Mouse (Mus musculus) hindbrain, embryonic 16.5 days (tissue): ENCODE results near the gene Gm49378. TPM values are rescaled to one million over a fixed set of nuclear protein-coding genes. Genes with fewer than 3 reads are reported as not detected.
A peak's percentile ranks its signal among the peaks of the same experiment; 100 is the strongest.

Experiments
- ATAC-seq: fragments of 200-750 bp; cut with Nextera tagmentation; 2 replicates; pipeline ENCODE4 v1.8.0; 2017; ENCODE audit warnings: moderate TSS enrichment, moderate library complexity
- H3K27ac ChIP-seq: fragments of 300-500 bp; sonication (generic); 2 replicates; pipeline ENCODE4 v1.5.1; 2014; ENCODE audit warnings: low read depth, mild to moderate bottlenecking, control low read depth, low read length, moderate library complexity
- H3K27me3 ChIP-seq: fragments of 300-500 bp; sonication (generic); replicated peaks from 2 replicates; pipeline ENCODE4 v1.6.1; 2014; ENCODE audit warnings: low read length; ENCODE audit not compliant: control insufficient read depth, insufficient read depth
- H3K36me3 ChIP-seq: fragments of 300-500 bp; sonication (generic); 2 replicates; pipeline ENCODE4 v1.6.1; 2014; ENCODE audit warnings: mild to moderate bottlenecking, low read length, moderate library complexity, mixed read lengths; ENCODE audit not compliant: control insufficient read depth, insufficient read depth
- H3K4me1 ChIP-seq: fragments of 300-500 bp; sonication (generic); 2 replicates; pipeline ENCODE4 v1.6.1; 2014; ENCODE audit warnings: low read depth, low read length; ENCODE audit not compliant: control insufficient read depth, insufficient read depth
- H3K4me2 ChIP-seq: fragments of 300-500 bp; sonication (generic); 2 replicates; pipeline ENCODE4 v1.6.1; 2014; ENCODE audit warnings: mild to moderate bottlenecking, low read length, control low read depth, moderate library complexity
- H3K4me3 ChIP-seq: fragments of 300-500 bp; sonication (generic); 2 replicates; pipeline ENCODE4 v1.5.1; 2014; ENCODE audit warnings: mild to moderate bottlenecking, low read length, control low read depth, moderate library complexity
- H3K9ac ChIP-seq: fragments of 300-500 bp; sonication (generic); 2 replicates; pipeline ENCODE4 v1.6.1; 2014; ENCODE audit warnings: low read depth, mild to moderate bottlenecking, control low read depth, low read length, moderate library complexity
- H3K9me3 ChIP-seq: fragments of 300-500 bp; sonication (generic); 2 replicates; pipeline ENCODE4 v1.6.1; 2014; ENCODE audit warnings: mild to moderate bottlenecking, low read length, moderate library complexity; ENCODE audit not compliant: control insufficient read depth
- WGBS: fragments of 180-500 bp; shearing (Covaris S2); extraction: QIAGEN DNeasy Blood & Tissue Kit; methylation state at CpG from one replicate; pipeline ENCODE4 v1.1.7; 2014; 5-methylcytosine and 5-hydroxymethylcytosine counted together
- polyA plus RNA-seq: library from polyadenylated mRNA; unstranded; fragments of >200 nt; fragmentation: Nextera tagmentation; extraction: Ambion mirVana; gene quantifications from 2 replicates; pipeline ENCODE4 v1.2.1, GENCODE M21; 2015

Gene Gm49378
- polyA plus RNA-seq: 1.5 and 1.6 TPM in 2 replicates

DNA sequence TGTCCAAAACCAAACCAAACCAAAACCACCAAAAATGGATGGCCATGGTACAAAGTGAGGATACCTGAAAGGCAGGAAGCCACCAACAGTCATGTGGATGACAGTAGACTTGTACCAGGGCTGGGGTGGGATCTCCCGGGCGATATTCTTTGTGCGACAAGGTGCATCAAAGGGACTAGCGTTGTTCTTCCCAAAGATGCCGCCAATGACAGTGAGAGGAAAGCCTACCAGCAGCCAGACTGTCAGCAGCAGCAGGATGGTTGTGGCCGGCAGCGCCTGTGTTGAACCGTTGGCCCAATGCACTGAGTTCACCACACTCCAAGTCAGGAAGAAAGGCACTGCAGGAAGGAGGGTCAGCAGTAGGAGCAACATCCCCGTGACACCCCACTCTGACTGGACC is at the start of gene Gm49378:
Gene Gm49378, minus strand, starts transcription at position 101 of the 400 bp plus-strand sequence.
- Histone ChIP-seq H3K4me3 (no peak within 1 kb of the TSS), H3K27ac (no peak within 1 kb of the TSS), H3K27me3 (no peaks in the 10 kb centered on the region), H3K9me3 (no peaks in the 10 kb centered on the region), H3K36me3 (peaks cover 27% of the 10 kb centered on the region), H3K9ac (no peak within 1 kb of the TSS), H3K4me1 (peaks cover 18% of the 10 kb centered on the region), H3K4me2 (no peak within 1 kb of the TSS)
- no peak for ATAC-seq
- WGBS: 96% methylated on average over 9 of the region's 9 CpGs

- ATAC-seq: no peak; the same call in 1 of the 2 replicates
- H3K4me3 ChIP-seq: peak overlapping the region; percentile 78
These were observed 44.4 kb upstream of the Gm49378 start for GRCm38 (mm10) chr14:55682118-55682493.

DNA sequence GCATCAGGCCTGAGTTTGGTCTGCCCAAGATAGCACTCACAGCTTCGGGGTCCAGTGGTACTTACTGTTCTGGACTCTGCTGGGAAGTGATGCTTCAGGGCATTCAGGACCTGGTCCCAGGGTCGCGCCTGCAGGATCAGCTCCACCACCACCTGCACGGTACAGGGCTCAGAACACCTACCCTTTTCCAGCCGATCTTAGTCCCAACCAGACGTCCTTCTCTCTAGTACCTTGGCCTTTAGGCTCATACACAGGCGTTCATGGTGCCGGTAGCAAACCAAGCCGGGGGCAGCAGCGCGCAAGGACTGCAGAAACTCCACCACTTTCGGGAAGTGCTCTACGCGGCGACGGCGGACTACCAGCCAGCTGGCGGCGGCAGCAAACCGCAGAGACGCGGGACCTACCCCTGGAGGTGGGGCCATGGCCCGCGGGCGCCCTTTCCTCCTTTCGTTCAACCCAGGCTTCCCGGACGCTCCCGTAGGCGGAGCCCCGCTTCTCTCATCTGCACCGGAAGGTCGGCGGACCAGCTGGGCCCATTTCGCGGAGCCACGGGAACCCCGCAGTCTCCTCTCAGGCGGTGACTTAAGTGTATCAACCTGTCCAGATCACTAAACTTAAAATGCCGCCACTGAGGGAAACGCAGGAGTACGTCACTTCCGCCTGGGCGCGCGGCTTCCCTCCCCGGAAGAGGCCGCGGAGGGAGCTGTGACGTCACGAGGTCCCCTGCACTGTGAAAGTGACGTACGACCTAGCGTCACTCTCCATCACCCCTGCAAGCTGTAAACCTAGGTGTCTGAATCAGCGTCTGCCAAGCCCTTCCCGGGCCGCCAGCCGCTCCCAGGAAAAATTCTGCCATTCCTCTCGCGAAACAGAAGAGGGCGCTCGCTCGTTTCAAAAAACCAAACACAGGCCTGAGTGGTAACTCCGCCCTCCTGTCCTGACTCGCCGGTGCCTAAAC is 43.7 kb upstream of the Gm49378 start, which contains the start of gene Tinf2:
Gene Tinf2, minus strand, starts transcription at position 661 of the 958 bp plus-strand sequence.
- H3K27me3 ChIP-seq: no peaks in the 10 kb centered on the region
- WGBS: under 1% methylated on average over 65 of the region's 66 CpGs
- peaks cover 20% of the 10 kb centered on the region for H3K36me3 ChIP-seq
- H3K9ac ChIP-seq: peak within 1 kb of the TSS; percentile 69
- peaks cover 8% of the 10 kb centered on the region; the same call in 1 of the 2 replicates for H3K4me1 ChIP-seq
- H3K4me2 ChIP-seq: peak within 1 kb of the TSS; percentile 90
- H3K4me3 ChIP-seq: peak within 1 kb of the TSS; percentile 78
- peak; percentile 99 for ATAC-seq
- peak within 1 kb of the TSS; percentile 69 for H3K27ac ChIP-seq
- no peaks in the 10 kb centered on the region for H3K9me3 ChIP-seq

More at GRCm38 (mm10) chr14:55682118-55682493, 44.4 kb upstream of the Gm49378 start:
- peak overlapping the region; percentile 90 for H3K4me2 ChIP-seq
- 14% methylated on average over 3 of the region's 3 CpGs for WGBS
- H3K27me3 ChIP-seq: no peaks in the 10 kb centered on the region
- H3K27ac ChIP-seq: peak overlapping the region; percentile 69
- peaks cover 14% of the 10 kb centered on the region for H3K36me3 ChIP-seq
- no peaks in the 10 kb centered on the region for H3K9me3 ChIP-seq
- peak overlapping the region; percentile 69 for H3K9ac ChIP-seq
- peaks cover 8% of the 10 kb centered on the region; the same call in 1 of the 2 replicates for H3K4me1 ChIP-seq

DNA sequence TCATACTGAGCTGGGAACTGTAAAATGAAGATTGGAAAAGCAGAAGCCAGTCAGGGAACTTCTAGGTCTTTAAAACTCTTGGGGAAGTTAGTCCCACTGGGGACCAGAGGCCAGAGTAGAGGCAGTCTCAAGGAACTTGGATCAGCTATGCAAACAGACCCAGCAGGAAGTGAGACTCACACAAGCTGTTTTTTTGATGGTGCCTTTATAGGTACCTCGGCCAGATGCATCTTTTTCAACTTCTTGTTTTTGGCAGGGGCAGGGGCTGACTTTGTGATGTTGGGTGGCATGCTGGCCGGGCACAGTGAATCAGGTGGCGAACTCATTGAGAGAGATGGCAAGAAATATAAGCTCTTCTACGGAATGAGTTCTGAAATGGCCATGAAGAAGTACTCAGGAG is 39.9 kb upstream of the Gm49378 start:
- no peak for ATAC-seq
- H3K4me2 ChIP-seq: no peak overlapping the region
- no peaks in the 10 kb centered on the region for H3K9me3 ChIP-seq
- WGBS: 88% methylated on average over 4 of the region's 4 CpGs
- peaks cover 29% of the 10 kb centered on the region for H3K36me3 ChIP-seq
- H3K4me3 ChIP-seq: no peak overlapping the region
- H3K27ac ChIP-seq: no peak overlapping the region
- H3K27me3 ChIP-seq: no peaks in the 10 kb centered on the region
- H3K9ac ChIP-seq: no peak overlapping the region
- H3K4me1 ChIP-seq: peaks cover 12% of the 10 kb centered on the region

DNA sequence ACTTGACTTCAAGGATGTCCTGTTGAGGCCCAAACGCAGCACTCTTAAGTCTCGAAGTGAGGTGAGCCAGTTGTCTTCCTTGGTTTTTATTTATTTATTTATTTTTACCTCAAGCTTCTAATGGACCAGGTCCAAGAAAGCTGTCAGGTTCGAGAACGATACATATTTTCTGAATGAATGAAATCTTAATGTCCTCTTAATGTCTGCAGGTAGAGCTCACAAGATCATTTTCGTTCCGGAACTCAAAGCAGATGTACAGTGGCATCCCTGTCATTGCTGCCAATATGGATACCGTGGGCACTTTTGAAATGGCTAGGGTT is 35.0 kb upstream of the Gm49378 start:
- Histone ChIP-seq H3K27ac (no peak overlapping the region), H3K4me3 (peak overlapping the region; percentile 76), H3K4me1 (peaks cover 16% of the 10 kb centered on the region), H3K9ac (peak overlapping the region; percentile 85), H3K9me3 (no peaks in the 10 kb centered on the region), H3K4me2 (peak overlapping the region; percentile 79), H3K36me3 (peaks cover 18% of the 10 kb centered on the region), H3K27me3 (no peaks in the 10 kb centered on the region)
- WGBS: 83% methylated on average over 7 of the region's 7 CpGs
- ATAC-seq: no peak

DNA sequence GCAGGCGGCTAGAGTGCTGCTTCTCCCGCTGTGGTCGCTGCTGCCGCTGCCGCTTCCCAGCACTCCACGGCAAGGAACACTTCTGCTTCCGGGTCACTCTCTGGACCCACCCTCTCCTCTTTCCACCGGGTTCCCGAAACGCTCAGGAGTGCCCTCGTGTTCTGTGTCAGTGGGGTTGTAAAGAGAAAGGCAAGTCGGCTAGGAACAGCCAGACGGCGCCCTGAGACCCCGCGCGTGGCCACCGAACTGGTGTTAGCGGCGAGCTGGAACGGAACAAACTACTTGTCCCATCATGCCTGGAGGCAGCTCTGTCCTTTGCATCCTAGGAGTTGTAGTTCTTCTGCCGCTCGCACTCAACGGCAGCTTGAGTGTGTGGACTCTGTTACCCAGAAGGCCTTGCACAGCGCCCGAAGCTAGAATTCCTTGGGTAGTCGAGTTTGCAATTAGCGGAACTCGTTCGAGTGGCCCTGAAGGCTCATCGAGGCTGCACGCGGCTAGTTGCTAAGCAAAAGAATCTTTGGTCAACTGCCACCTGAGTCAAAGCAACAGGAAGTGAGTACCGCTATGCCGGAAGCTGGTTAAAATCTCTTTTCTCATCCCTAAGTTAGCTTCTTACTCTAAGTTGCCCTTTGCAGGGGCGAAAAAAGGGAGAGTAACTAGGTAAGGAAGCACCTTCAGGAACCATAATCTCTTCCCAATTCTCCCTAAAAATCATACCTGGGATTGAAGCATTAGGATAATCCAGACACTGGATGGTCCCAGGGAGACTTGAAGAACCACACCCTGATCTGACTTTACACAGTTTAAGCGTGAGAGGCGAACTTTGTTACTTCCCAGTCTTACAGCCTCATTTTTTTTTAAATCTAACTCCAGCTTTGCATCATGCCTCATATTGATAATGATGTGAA is 34.4 kb upstream of the Gm49378 start, which contains the start of the genes Gmpr2 and Nedd8:
Gene Gmpr2, plus strand, starts transcription at position 109 of the 908 bp plus-strand sequence.
Gene Nedd8, minus strand, starts transcription at position 292 of the 908 bp plus-strand sequence.
- Histone ChIP-seq H3K4me1 (peaks cover 16% of the 10 kb centered on the region), H3K36me3 (peaks cover 15% of the 10 kb centered on the region), H3K9ac (peak within 1 kb of the TSS; percentile 85), H3K27me3 (no peaks in the 10 kb centered on the region), H3K27ac (peak within 1 kb of the TSS; percentile 94), H3K4me2 (peak within 1 kb of the TSS; percentile 97), H3K4me3 (peak within 1 kb of the TSS; percentile 76), H3K9me3 (no peaks in the 10 kb centered on the region)
- peak; percentile 98 for ATAC-seq
- WGBS: 1% methylated on average over 38 of the region's 38 CpGs

GRCm38 (mm10) chr14:55671486-55671832 is 33.8 kb upstream of the Gm49378 start:
- peak overlapping the region; percentile 76 for H3K4me3 ChIP-seq
- H3K27ac ChIP-seq: peak overlapping the region; percentile 94
- H3K9ac ChIP-seq: peak overlapping the region; percentile 85
- no peaks in the 10 kb centered on the region for H3K9me3 ChIP-seq
- peak; percentile 67 for ATAC-seq
- H3K4me2 ChIP-seq: peak overlapping the region; percentile 97
- no peaks in the 10 kb centered on the region for H3K27me3 ChIP-seq
- peaks cover 9% of the 10 kb centered on the region for H3K36me3 ChIP-seq
- H3K4me1 ChIP-seq: peaks cover 16% of the 10 kb centered on the region
- under 1% methylated on average over 12 of the region's 12 CpGs for WGBS

DNA sequence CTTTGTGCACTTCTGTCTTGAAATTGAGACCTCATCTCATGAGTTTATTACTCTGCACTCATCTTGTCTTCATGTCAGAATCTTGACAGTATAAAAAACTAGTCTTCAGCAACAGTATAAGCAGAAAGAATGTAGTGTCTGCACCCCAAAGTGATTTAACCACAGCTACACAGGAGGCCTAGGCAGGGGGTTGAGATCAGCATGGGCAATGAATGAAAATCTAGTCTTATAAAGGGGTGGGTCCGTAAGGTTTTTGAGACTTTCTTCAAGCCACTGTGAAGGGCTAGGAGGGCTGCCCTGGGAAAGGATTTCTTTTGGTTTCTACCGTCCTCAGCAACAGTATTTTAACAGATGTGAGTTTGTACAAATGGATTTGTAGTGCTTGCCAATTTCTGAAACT is 22.9 kb upstream of the Gm49378 start:
- Histone ChIP-seq H3K9me3 (no peaks in the 10 kb centered on the region), H3K27me3 (no peaks in the 10 kb centered on the region), H3K36me3 (peaks cover 10% of the 10 kb centered on the region), H3K4me1 (peaks cover 8% of the 10 kb centered on the region), H3K27ac (no peak overlapping the region), H3K9ac (no peak overlapping the region), H3K4me3 (peak overlapping the region; percentile 69), H3K4me2 (peak overlapping the region; percentile 65)
- peak; percentile 6; the same call in 1 of the 2 replicates for ATAC-seq
- WGBS: 46% methylated on average over 2 of the region's 2 CpGs
